Mouse (Mus musculus) kidney, adult 9 months (tissue): ENCODE measurements at regions not wholly inside any gene's neighbourhood (a gene's known extent, or its start where the extent isn't known, plus 50 kb on each side); places are given as distances from the start of the nearest gene placed in this dataset.

ENCODE experiments used
- DNase-seq: peaks from one replicate; pipeline ENCODE4 v3.0.0; 2022

GRCm38 (mm10) chr5:53329591-53329990 lies 62.7 kb downstream of the Smim20 start:
- DNase-seq: no peak

GRCm38 (mm10) chr5:53336704-53337103 lies 69.8 kb downstream of the Smim20 start:
- DNase-seq: no peak

- no peak for DNase-seq
Observed at GRCm38 (mm10) chr5:53337816-53338215, 70.9 kb downstream of the Smim20 start.

- no peak for DNase-seq
Observed at GRCm38 (mm10) chr5:53345164-53345563, 78.3 kb downstream of the Smim20 start.

GRCm38 (mm10) chr5:53346028-53346427 lies 79.1 kb downstream of the Smim20 start:
- peak; percentile 3 for DNase-seq

GRCm38 (mm10) chr5:53346756-53347155 lies 79.9 kb downstream of the Smim20 start:
- no peak for DNase-seq

GRCm38 (mm10) chr5:53352852-53353251 lies 86.0 kb downstream of the Smim20 start:
- DNase-seq: no peak

GRCm38 (mm10) chr5:53354296-53354695 lies 87.4 kb downstream of the Smim20 start:
- DNase-seq: no peak

- DNase-seq: peak; percentile 77
Observed at GRCm38 (mm10) chr5:53355069-53355468, 88.2 kb downstream of the Smim20 start.

- no peak for DNase-seq
Observed at GRCm38 (mm10) chr5:53357086-53357608, 90.3 kb downstream of the Smim20 start.

- DNase-seq: no peak
Observed at GRCm38 (mm10) chr5:53358181-53358580, 91.3 kb downstream of the Smim20 start.

- no peak for DNase-seq
Observed at GRCm38 (mm10) chr5:53359887-53360286, 93.0 kb downstream of the Smim20 start.

- DNase-seq: no peak
Observed at GRCm38 (mm10) chr5:53361295-53361694, 94.4 kb downstream of the Smim20 start.

GRCm38 (mm10) chr5:53363898-53364297 lies 97.0 kb downstream of the Smim20 start:
- DNase-seq: no peak

GRCm38 (mm10) chr5:53366882-53367561 lies 98.9 kb upstream of the Rbpj start:
- DNase-seq: no peak

- no peak for DNase-seq
Observed at GRCm38 (mm10) chr5:53370272-53370671, 95.7 kb upstream of the Rbpj start.

GRCm38 (mm10) chr5:53371638-53372037 lies 94.3 kb upstream of the Rbpj start:
- no peak for DNase-seq

- DNase-seq: no peak
Observed at GRCm38 (mm10) chr5:53373315-53373714, 92.6 kb upstream of the Rbpj start.

GRCm38 (mm10) chr5:53376856-53377255 lies 89.1 kb upstream of the Rbpj start:
- DNase-seq: no peak

- no peak for DNase-seq
Observed at GRCm38 (mm10) chr5:53377698-53378097, 88.3 kb upstream of the Rbpj start.

- no peak for DNase-seq
Observed at GRCm38 (mm10) chr5:53378106-53378505, 87.8 kb upstream of the Rbpj start.

- peak; percentile 21 for DNase-seq
Observed at GRCm38 (mm10) chr5:53378599-53378998, 87.4 kb upstream of the Rbpj start.

- DNase-seq: peak; percentile 72
Observed at GRCm38 (mm10) chr5:53379612-53380011, 86.3 kb upstream of the Rbpj start.

GRCm38 (mm10) chr5:53380203-53380602 lies 85.7 kb upstream of the Rbpj start:
- no peak for DNase-seq
